Mouse (Mus musculus) liver, postnatal 0 days (tissue): ENCODE results near the gene Tpst1.
A peak's percentile ranks its signal among the peaks of the same experiment; 100 is the strongest.

ENCODE experiments used
- CTCF ChIP-seq: sonication (generic); IDR thresholded peaks from 2 replicates; pipeline ENCODE4 v1.5.1; 2016; ENCODE audit warnings: antibody characterized with exemption, low read depth
- EP300 ChIP-seq: IDR thresholded peaks from 2 replicates; pipeline ENCODE4 v1.6.1; 2016; ENCODE audit warnings: antibody characterized with exemption, low read depth, mild to moderate bottlenecking

- no peak for TF ChIP-seq CTCF
- TF ChIP-seq EP300, result peak; percentile 98
Measured at GRCm38 (mm10) chr5:130170666-130171422, 97.7 kb downstream of the Tpst1 start.
